Mouse (Mus musculus) forebrain, embryonic 12.5 days (tissue): Measurements from ENCODE around the gene Ccser1. TPM values are rescaled to one million over a fixed set of nuclear protein-coding genes. Genes with fewer than 3 reads are reported as not detected.
A peak's percentile ranks its signal among the peaks of the same experiment; 100 is the strongest.

Experiments used
- ATAC-seq: fragments of 200-750 bp; cut with Nextera tagmentation; 2 replicates; pipeline ENCODE4 v1.8.0; 2017; ENCODE audit warnings: moderate TSS enrichment; ENCODE audit not compliant: low FRiP score
- H3K27ac ChIP-seq: fragments of 300-500 bp; sonication (generic); 2 replicates; pipeline ENCODE4 v1.5.1; 2016; ENCODE audit warnings: mild to moderate bottlenecking
- H3K27me3 ChIP-seq: fragments of 300-500 bp; sonication (generic); 2 replicates; pipeline ENCODE4 v1.6.1; 2016; ENCODE audit warnings: mild to moderate bottlenecking
- H3K36me3 ChIP-seq: fragments of 300-500 bp; sonication (generic); replicated peaks from 2 replicates; pipeline ENCODE4 v1.6.1; 2016; ENCODE audit warnings: mild to moderate bottlenecking
- H3K4me1 ChIP-seq: fragments of 300-500 bp; sonication (generic); 2 replicates; pipeline ENCODE4 v1.6.1; 2016
- H3K4me2 ChIP-seq: fragments of 300-500 bp; sonication (generic); 2 replicates; pipeline ENCODE4 v1.6.1; 2016; ENCODE audit warnings: mild to moderate bottlenecking, moderate library complexity
- H3K4me3 ChIP-seq: fragments of 300-500 bp; sonication (generic); replicated peaks from 2 replicates; pipeline ENCODE4 v1.5.1; 2016; ENCODE audit warnings: mild to moderate bottlenecking
- H3K9ac ChIP-seq: fragments of 300-500 bp; sonication (generic); 2 replicates; pipeline ENCODE4 v1.6.1; 2016; ENCODE audit warnings: mild to moderate bottlenecking
- H3K9me3 ChIP-seq: fragments of 300-500 bp; sonication (generic); 2 replicates; pipeline ENCODE4 v1.6.1; 2016
- WGBS: fragments of 180-500 bp; shearing (Covaris S2); methylation state at CpG from one replicate; pipeline ENCODE4 v1.1.7; 2016; 5-methylcytosine and 5-hydroxymethylcytosine counted together
- polyA plus RNA-seq: library from polyadenylated mRNA; unstranded; fragments of >200 nt; fragmentation: Nextera tagmentation; extraction: Ambion mirVana; gene quantifications from 2 replicates; pipeline ENCODE4 v1.2.1, GENCODE M21; 2016

The Ccser1 gene
- polyA plus RNA-seq, 1 experiment from 2014 or later, result 23.5 TPM

DNA sequence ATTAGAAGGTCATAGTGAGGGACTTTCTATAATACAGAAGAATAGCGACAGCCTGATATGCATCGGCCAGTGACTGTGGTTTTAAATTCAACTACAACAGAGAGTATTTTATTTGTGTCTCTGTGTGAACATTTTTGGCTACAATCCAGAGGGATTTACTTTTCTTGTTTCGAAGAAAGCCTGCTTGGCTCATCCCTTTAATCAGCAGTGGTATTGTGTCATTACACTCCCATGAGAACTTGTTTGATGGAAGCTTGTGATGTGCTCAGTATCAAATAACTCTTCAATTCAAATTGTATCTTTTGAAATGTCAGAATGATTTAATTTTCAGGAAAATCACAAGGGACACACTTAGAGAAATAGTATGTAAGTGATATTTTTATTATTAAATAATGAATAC, 342.0 kb downstream of the Ccser1 start:
- Histone ChIP-seq H3K4me1 (no peaks in the 10 kb centered on the region), H3K4me2 (no peak overlapping the region), H3K9ac (no peak overlapping the region), H3K27me3 (no peaks in the 10 kb centered on the region), H3K36me3 (no peaks in the 10 kb centered on the region), H3K27ac (no peak overlapping the region), H3K4me3 (no peak overlapping the region), H3K9me3 (no peaks in the 10 kb centered on the region)
- no peak for ATAC-seq
- WGBS, result 71% methylated on average over 3 of the region's 3 CpGs

DNA sequence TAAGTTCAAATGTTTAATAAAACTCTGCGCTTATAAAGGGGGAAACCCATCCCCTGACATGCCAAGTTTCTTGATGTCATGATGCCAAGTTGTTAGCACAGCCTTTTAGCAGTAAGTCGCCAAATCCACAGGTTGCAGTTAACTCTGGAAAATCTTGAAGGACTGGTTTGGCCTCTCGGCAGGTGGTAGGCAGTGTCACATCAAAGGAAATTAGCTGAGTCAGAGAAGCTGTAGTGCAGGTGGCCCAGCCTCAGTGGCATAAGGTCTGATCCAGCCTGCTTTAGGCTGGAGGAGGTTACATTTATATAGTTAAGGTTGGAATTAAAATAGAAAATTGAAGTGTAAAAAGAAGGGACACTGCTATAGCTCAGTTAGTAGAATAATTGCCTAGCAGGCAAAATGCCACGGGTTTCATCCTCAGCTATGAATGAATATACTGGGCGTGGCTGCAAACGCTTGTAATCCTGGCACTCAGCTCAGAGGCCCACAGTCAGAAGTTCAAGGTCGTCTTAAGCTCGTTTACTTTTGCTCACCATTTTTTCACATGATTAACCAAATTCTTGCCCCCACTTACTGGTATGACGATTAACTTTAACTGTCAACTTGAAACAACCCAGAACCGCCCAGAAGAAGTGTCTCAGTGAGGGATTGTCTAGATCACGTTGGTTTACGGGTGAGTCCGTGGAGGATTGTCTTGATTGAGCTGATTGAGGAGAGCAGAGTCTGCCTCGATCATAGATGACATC, 343.8 kb downstream of the Ccser1 start:
- H3K4me1 ChIP-seq, result no peaks in the 10 kb centered on the region
- no peaks in the 10 kb centered on the region for H3K9me3 ChIP-seq
- H3K4me3 ChIP-seq, result no peak overlapping the region
- H3K9ac ChIP-seq, result no peak overlapping the region
- H3K27ac ChIP-seq, result no peak overlapping the region
- WGBS, result 56% methylated on average over 14 of the region's 14 CpGs
- H3K36me3 ChIP-seq, result no peaks in the 10 kb centered on the region
- no peak overlapping the region for H3K4me2 ChIP-seq
- no peaks in the 10 kb centered on the region for H3K27me3 ChIP-seq
- ATAC-seq, result no peak

DNA sequence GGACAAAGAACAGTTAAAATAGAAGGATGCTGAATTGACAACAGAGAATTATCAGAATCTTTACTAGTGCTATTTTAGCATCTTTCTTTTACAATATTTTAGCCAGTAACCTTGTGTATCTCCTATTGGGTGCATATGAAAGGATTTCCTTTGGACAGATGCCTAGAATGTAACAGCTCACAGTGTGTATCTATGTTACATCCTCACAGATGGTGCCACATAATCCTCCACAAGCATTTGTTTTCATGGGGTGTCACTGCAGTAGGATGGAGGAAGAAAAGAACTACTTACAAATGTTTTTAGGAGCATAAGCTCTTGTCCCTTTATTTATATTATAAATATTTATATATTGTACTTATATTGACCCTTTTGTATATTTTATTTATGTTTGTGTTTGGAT, 360.6 kb downstream of the Ccser1 start:
- H3K9ac ChIP-seq, result no peak overlapping the region
- no peak for ATAC-seq
- no peak overlapping the region for H3K4me2 ChIP-seq
- peaks cover 4% of the 10 kb centered on the region; the same call in 1 of the 2 replicates for H3K4me1 ChIP-seq
- H3K36me3 ChIP-seq, result no peaks in the 10 kb centered on the region
- no peaks in the 10 kb centered on the region for H3K9me3 ChIP-seq
- H3K27ac ChIP-seq, result no peak overlapping the region
- no peaks in the 10 kb centered on the region for H3K27me3 ChIP-seq
- no peak overlapping the region for H3K4me3 ChIP-seq

DNA sequence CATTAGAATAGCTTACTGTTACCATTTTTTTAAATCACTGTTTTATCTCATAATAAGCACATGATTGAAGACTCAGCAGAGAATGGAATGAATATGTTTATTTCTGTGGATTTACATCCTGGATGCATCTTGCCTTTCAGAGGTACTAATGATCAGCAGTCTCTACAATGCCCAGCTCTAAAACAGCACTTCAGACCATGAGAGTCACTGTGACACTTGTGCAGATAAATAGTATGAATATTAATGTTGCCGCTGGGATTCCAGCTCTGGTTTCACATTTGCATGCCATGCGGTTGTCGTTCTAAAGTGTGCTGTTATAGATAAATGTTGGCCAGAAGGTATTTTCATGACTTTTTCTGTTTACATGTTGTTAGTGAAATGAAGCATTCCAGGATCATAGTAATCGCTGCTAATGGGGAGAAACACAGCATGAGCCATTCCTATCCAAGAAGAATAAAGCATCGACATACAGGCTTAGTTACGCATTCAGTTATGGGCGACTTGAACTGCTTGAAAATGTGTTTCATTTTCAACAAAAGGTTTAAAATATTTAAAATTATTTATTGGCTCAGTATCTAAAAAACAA, 363.4 kb downstream of the Ccser1 start:
- Histone ChIP-seq H3K9me3 (no peaks in the 10 kb centered on the region), H3K4me2 (no peak overlapping the region), H3K36me3 (no peaks in the 10 kb centered on the region), H3K27me3 (no peaks in the 10 kb centered on the region), H3K4me3 (no peak overlapping the region), H3K9ac (no peak overlapping the region), H3K27ac (no peak overlapping the region; the same call in 1 of the 2 replicates), H3K4me1 (peaks cover 4% of the 10 kb centered on the region; the same call in 1 of the 2 replicates)
- WGBS, result 45% methylated on average over 7 of the region's 7 CpGs
- peak; percentile 39 for ATAC-seq

DNA sequence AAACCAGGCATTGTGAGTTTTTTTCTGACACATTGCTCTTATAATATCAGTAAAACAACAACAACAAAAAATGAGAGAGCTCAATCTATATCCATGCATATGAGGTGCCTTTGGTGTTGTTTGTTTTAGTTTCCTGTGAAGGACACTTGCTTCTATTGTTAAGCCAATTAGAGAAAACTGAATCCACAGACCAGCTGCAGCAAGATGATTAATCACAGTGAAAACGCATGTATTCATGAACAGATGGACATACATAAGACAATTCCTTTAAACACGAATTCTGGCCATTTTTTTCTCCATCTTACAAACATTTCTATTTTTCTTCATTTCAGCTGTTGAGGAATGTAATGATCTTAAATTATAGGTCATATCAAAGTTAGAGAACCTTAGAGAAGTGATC, 387.4 kb downstream of the Ccser1 start:
- no peak overlapping the region for H3K9ac ChIP-seq
- 65% methylated on average over 2 of the region's 2 CpGs for WGBS
- no peaks in the 10 kb centered on the region for H3K9me3 ChIP-seq
- no peaks in the 10 kb centered on the region for H3K36me3 ChIP-seq
- H3K4me3 ChIP-seq, result no peak overlapping the region
- no peaks in the 10 kb centered on the region for H3K4me1 ChIP-seq
- no peak overlapping the region for H3K4me2 ChIP-seq
- no peaks in the 10 kb centered on the region for H3K27me3 ChIP-seq
- no peak for ATAC-seq
- no peak overlapping the region for H3K27ac ChIP-seq

DNA sequence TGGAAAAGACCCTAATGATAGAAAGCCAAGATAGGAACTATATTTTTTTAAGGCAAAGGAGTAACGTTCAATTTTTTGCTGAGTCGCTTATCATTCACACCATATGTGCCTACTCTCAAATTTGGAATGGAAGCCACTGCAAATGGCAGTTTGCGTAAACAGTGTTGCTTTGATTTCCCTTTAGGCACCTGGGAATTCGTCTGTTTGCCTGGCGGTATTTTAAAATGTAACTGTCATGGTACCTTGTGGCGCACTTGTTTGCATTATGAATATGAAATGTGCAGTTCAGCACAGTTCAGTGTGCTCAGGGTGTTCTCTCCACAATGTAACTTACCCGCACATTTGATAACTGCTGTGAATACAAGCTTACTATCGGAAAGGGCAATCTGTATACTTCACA, 387.8 kb downstream of the Ccser1 start:
- Histone ChIP-seq H3K4me1 (no peaks in the 10 kb centered on the region), H3K9ac (no peak overlapping the region), H3K27ac (no peak overlapping the region), H3K36me3 (no peaks in the 10 kb centered on the region), H3K4me2 (no peak overlapping the region), H3K4me3 (no peak overlapping the region), H3K9me3 (no peaks in the 10 kb centered on the region), H3K27me3 (no peaks in the 10 kb centered on the region)
- 90% methylated on average over 8 of the region's 8 CpGs for WGBS
- ATAC-seq, result no peak

DNA sequence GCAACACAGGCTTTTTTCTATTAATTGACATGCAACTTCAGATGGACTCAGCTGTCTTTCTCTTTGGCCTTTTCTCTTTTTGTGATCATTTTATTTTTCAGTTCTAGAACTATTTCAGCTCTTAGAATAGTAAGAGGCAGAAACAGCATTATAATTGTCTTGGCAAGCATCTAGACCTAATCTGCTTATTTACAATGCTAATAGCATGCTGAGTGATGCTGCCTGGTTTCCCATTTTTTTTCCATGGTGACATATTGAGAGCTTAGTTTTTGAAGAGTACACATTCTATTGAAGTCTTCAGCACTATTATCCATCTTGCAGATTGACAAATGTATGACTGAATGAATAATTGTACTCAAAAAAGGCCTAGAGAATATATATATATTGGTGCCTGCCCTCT, 401.6 kb downstream of the Ccser1 start:
- no peaks in the 10 kb centered on the region for H3K9me3 ChIP-seq
- no peaks in the 10 kb centered on the region for H3K36me3 ChIP-seq
- H3K4me2 ChIP-seq, result no peak overlapping the region
- no peaks in the 10 kb centered on the region for H3K4me1 ChIP-seq
- H3K27me3 ChIP-seq, result no peaks in the 10 kb centered on the region
- no peak overlapping the region for H3K9ac ChIP-seq
- no peak overlapping the region for H3K27ac ChIP-seq
- ATAC-seq, result no peak
- H3K4me3 ChIP-seq, result no peak overlapping the region

DNA sequence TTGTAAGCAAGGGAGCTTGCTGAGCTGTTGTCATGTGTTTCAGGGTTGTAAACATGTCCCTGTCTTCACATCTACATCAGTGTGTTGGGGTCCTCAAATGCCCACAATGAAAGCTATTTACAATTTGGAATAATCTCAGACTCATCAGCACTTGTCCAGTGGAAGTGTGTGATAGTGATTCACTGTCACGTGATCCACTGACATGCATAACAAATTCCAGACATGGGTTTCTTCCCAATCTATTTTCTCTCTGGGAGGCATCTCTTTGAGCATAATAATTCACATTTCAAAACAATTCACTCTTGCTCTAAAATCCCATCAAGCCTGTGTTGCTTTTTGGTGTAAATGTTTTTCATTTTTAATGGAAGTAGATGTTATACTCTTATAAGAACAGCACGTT, 408.9 kb downstream of the Ccser1 start:
- 83% methylated on average over 2 of the region's 2 CpGs for WGBS
- H3K9me3 ChIP-seq, result no peaks in the 10 kb centered on the region
- no peak for ATAC-seq
- no peaks in the 10 kb centered on the region for H3K4me1 ChIP-seq
- no peak overlapping the region for H3K9ac ChIP-seq
- H3K4me2 ChIP-seq, result no peak overlapping the region
- no peaks in the 10 kb centered on the region for H3K27me3 ChIP-seq
- H3K4me3 ChIP-seq, result no peak overlapping the region
- H3K36me3 ChIP-seq, result no peaks in the 10 kb centered on the region
- H3K27ac ChIP-seq, result no peak overlapping the region

DNA sequence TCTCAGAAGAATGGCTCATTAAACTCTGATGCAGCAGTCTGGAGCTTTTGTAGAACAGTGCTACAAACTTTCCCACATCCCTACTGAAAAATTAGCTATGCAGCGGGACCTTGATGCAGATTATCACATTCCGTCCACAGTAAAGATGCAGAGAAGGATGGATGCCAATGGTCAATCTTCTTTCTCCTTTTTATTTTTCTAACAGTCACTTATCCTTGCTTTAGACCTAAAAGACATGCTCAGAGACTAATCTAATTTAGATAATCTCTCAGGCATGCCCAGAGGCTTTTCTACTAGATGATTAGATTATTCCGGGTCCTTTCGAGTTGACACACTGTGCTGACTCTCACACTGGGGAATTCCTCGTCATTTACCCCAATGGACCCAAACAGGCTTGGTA, 421.8 kb downstream of the Ccser1 start:
- ATAC-seq, result no peak
- H3K9ac ChIP-seq, result no peak overlapping the region
- no peak overlapping the region for H3K27ac ChIP-seq
- 66% methylated on average over 5 of the region's 5 CpGs for WGBS
- H3K9me3 ChIP-seq, result no peaks in the 10 kb centered on the region
- no peaks in the 10 kb centered on the region for H3K36me3 ChIP-seq
- no peaks in the 10 kb centered on the region for H3K4me1 ChIP-seq
- H3K27me3 ChIP-seq, result no peaks in the 10 kb centered on the region
- H3K4me2 ChIP-seq, result no peak overlapping the region
- no peak overlapping the region for H3K4me3 ChIP-seq

DNA sequence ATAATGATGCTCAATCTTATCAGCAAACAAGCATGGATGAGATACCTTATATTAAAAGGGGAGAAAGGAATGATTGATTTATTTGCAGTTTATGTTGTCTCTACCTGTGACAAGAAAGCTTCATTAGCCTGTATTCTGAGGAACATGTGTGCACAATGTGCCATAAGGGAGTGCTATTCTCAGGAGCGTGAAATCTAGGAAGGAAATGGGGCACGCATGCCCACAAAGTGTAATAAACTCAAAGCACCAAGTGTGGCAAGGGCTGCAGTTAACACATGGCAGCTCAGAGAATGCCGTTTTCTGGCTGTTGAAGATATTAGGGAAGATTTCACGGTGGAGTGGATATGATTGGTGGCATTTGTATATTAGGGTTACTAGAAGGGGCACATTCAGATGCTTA, 434.8 kb downstream of the Ccser1 start:
- ATAC-seq, result no peak
- 79% methylated on average over 4 of the region's 4 CpGs for WGBS

DNA sequence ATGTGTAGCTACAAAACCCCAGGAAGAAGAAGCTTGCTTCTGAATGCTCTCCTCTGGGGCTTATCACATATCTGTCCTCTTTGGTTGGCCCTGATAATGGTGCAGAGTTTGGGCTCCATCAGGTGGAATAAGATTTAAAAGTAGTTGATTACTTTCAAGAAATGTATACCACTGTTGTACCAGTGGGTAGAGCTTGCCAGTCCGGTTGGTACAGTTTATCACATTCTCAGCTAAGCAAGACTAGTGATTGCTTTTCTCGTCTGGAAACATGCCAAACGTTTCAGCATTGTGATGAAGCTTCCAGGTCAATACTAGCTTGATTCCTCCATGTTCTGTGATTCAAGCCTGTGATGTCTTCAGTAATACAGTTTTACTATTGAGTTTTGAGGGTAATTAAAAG, 441.6 kb downstream of the Ccser1 start:
- Histone ChIP-seq H3K27me3 (no peaks in the 10 kb centered on the region), H3K36me3 (no peaks in the 10 kb centered on the region), H3K4me3 (no peak overlapping the region), H3K9ac (no peak overlapping the region), H3K9me3 (no peaks in the 10 kb centered on the region), H3K4me1 (no peaks in the 10 kb centered on the region), H3K27ac (no peak overlapping the region), H3K4me2 (no peak overlapping the region)
- WGBS, result 81% methylated on average over 3 of the region's 3 CpGs
- no peak for ATAC-seq

More for the DNA sequence above, 434.8 kb downstream of the Ccser1 start:
- H3K27me3 ChIP-seq, result no peaks in the 10 kb centered on the region
- no peak overlapping the region for H3K4me2 ChIP-seq
- no peaks in the 10 kb centered on the region for H3K9me3 ChIP-seq
- no peaks in the 10 kb centered on the region; the same call in 1 of the 2 replicates for H3K4me1 ChIP-seq
- no peak overlapping the region for H3K9ac ChIP-seq
- H3K27ac ChIP-seq, result no peak overlapping the region
- no peak overlapping the region for H3K4me3 ChIP-seq
- H3K36me3 ChIP-seq, result no peaks in the 10 kb centered on the region

DNA sequence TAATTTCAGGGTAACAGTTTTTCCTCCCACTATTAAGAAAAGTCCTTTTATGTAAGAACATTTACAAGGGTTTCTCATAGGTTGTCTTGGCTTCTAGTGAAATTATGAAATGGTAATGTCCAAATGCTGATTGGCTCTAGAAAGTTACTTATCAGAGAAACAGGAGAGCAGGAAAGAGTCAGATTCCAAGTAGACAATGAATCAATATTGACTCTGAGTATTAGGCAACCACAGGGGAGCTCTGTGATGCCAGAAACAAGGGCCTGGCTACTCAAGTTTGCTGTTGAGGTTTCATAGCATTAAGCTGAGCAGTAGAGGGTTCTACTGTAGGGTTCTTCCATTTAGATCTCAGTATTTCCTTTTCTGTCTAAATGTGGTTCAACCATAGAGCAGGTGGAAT, 481.3 kb downstream of the Ccser1 start:
- Histone ChIP-seq H3K27me3 (no peaks in the 10 kb centered on the region), H3K27ac (no peak overlapping the region), H3K4me1 (no peaks in the 10 kb centered on the region), H3K36me3 (no peaks in the 10 kb centered on the region), H3K4me2 (no peak overlapping the region), H3K4me3 (no peak overlapping the region), H3K9ac (no peak overlapping the region), H3K9me3 (no peaks in the 10 kb centered on the region)
- no peak for ATAC-seq

DNA sequence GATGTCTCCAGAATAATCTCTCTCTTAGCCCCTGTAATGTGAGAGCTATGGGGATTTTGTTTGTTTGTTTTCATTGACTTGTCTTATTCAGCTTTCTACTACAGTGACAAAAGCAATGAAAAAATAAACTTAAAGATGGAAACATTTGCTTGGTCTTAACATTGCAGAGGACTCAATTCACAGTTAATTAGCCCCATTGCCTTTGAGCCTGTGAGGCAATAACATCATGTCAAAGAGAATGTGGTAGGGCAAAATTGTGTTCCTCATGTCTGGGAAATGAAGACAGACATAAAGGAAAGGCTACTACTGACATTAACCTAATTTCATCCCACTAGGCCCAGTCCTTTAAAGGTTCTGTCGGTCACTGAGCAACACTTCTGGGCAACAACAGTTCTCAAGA, 484.4 kb downstream of the Ccser1 start:
- no peak overlapping the region for H3K9ac ChIP-seq
- no peak overlapping the region for H3K27ac ChIP-seq
- 74% methylated on average over 1 of the region's 1 CpGs for WGBS

More for the DNA sequence above, 484.4 kb downstream of the Ccser1 start:
- Histone ChIP-seq H3K4me1 (no peaks in the 10 kb centered on the region), H3K4me3 (no peak overlapping the region), H3K4me2 (no peak overlapping the region), H3K27me3 (no peaks in the 10 kb centered on the region), H3K36me3 (no peaks in the 10 kb centered on the region), H3K9me3 (no peaks in the 10 kb centered on the region)
- no peak for ATAC-seq
